ENCODE assay signal across 15 mouse cellular contexts in the genomic region with DNA sequence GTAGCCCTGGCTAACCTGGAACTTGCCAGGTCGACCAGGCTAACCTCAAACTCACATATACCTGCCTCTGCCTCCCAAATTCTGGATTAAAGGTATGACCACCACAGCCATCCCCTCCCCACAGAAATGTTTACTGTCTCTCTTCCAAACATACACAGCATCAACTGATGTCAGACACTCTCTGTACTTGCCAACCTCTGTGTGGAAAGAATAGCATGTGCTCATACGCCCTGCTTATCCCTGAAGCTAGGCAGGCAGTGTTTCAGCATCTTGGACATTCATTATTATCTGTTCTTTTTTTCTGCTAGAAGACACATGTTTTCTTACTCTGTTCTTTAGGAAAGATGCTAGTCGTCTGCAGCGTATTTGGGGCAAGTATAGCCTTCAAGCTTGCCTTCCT. TPM values are rescaled to one million over a fixed set of nuclear protein-coding genes. Genes with fewer than 3 reads are reported as not detected.
A peak's percentile ranks its signal among the peaks of the same experiment; 100 is the strongest.
DNase-seq lines count a peak whose midpoint lies in the region; ATAC-seq and TF ChIP-seq lines count a peak whose summit lies in the region.
"Had no signal": no experiment of that assay in that cellular context is flagged by ENCODE, and none has a peak within 500 bp of the region (broad histone marks: within the 10 kb centered on the region; RNA-seq: fewer than 3 reads in every experiment).

No protein-coding gene starts in this region.

- 91% methylated on average over 4 of the region's 4 CpGs for WGBS in kidney, embryonic 15.5 days
- 82% methylated on average over 4 of the region's 4 CpGs for whole genome bisulfite sequencing in kidney, embryonic 16.5 days
- 70% methylated on average over 4 of the region's 4 CpGs for WGBS in liver, postnatal 0 days (ENCODE audit: insufficient replicate concordance)

- no peak overlapping the region for H3K27ac ChIP-seq in kidney, embryonic 15.5 days
- H3K27ac ChIP-seq in kidney, embryonic 16.5 days (ENCODE audit: low read length): no peak overlapping the region
- H3K27ac ChIP-seq in testis, adult 2 months (ENCODE audit: control insufficient read depth, insufficient read depth, low read depth, low read length): peak overlapping the region; percentile 27
- peak overlapping the region; percentile 83 for H3K27ac ChIP-seq in liver, postnatal 0 days (ENCODE audit: low read depth)
- H3K27ac ChIP-seq: forebrain, embryonic 12.5 days; heart, embryonic 10.5 days; limb, embryonic 12.5 days had no signal

- DNase-seq in testis, postnatal 10 days (ENCODE audit: low spot score): no peak
- no peak for DNase-seq in liver, postnatal 0 days
- DNase-seq in gastrocnemius, adult 8-10 months (ENCODE audit: low spot score in 2 of 2): no peak
- DNase-seq in frontal cortex, adult 2 months (ENCODE audit: extremely low spot score in 1 of 2, low spot score in 1 of 2): no peak
- DNase-seq: cerebellum, postnatal 14 days; gastrocnemius, postnatal 25 days; heart, postnatal 10 days; kidney, adult 9 months; right cerebral cortex, adult 18-20 months had no signal

- H3K36me3 ChIP-seq in kidney, embryonic 15.5 days: no peaks in the 10 kb centered on the region
- H3K36me3 ChIP-seq in kidney, embryonic 16.5 days (ENCODE audit: insufficient read depth, low read length): no peaks in the 10 kb centered on the region
- no peaks in the 10 kb centered on the region for H3K36me3 ChIP-seq in testis, adult 2 months (ENCODE audit: control insufficient read depth, insufficient read depth, low read length)
- H3K36me3 ChIP-seq in liver, postnatal 0 days (replicated peaks; ENCODE audit: insufficient read depth, low read length): no peaks in the 10 kb centered on the region
- H3K36me3 ChIP-seq: forebrain, embryonic 12.5 days; heart, embryonic 10.5 days; limb, embryonic 12.5 days had no signal

- H3K4me2 ChIP-seq in kidney, embryonic 15.5 days: no peak overlapping the region
- no peak overlapping the region for H3K4me2 ChIP-seq in kidney, embryonic 16.5 days (replicated peaks; ENCODE audit: low read depth, low read length)
- peak overlapping the region; percentile 95 for H3K4me2 ChIP-seq in liver, postnatal 0 days (ENCODE audit: low read depth, low read length)
- H3K4me2 ChIP-seq: forebrain, embryonic 12.5 days; limb, embryonic 12.5 days had no signal

- no peak for TF ChIP-seq CTCF in testis, adult 2 months (IDR thresholded peaks at IDR 0.05; ENCODE audit: control insufficient read depth, insufficient read depth, insufficient replicate concordance, low read depth, low read length)
- no peak for TF ChIP-seq CTCF in liver, postnatal 0 days (IDR thresholded peaks at IDR 0.05; ENCODE audit: low read depth)

- peaks cover 50% of the 10 kb centered on the region for H3K4me1 ChIP-seq in kidney, embryonic 15.5 days
- peaks cover 27% of the 10 kb centered on the region for H3K4me1 ChIP-seq in kidney, embryonic 16.5 days (ENCODE audit: insufficient read depth, low read length)
- peaks cover 10% of the 10 kb centered on the region for H3K4me1 ChIP-seq in testis, adult 2 months (ENCODE audit: control insufficient read depth, insufficient read depth, low read length)
- H3K4me1 ChIP-seq in liver, postnatal 0 days (ENCODE audit: insufficient read depth): peaks cover 43% of the 10 kb centered on the region

- no peak overlapping the region for H3K4me3 ChIP-seq in kidney, embryonic 15.5 days (replicated peaks)
- H3K4me3 ChIP-seq in kidney, embryonic 16.5 days (ENCODE audit: low read length): no peak overlapping the region
- no peak overlapping the region for H3K4me3 ChIP-seq in testis, adult 2 months (ENCODE audit: control insufficient read depth, low read depth, low read length)
- no peak overlapping the region for H3K4me3 ChIP-seq in liver, postnatal 0 days (ENCODE audit: low read depth, low read length)
- H3K4me3 ChIP-seq: forebrain, embryonic 12.5 days; heart, embryonic 10.5 days; limb, embryonic 12.5 days had no signal

- no peak for ATAC-seq in kidney, embryonic 15.5 days (replicated peaks; ENCODE audit: low FRiP score)
- no peak for ATAC-seq in kidney, embryonic 16.5 days (ENCODE audit: low FRiP score, low TSS enrichment)
- ATAC-seq in liver, postnatal 0 days: peak; percentile 44

- no peak for TF ChIP-seq POLR2A in testis, adult 2 months (IDR thresholded peaks at IDR 0.05; ENCODE audit: control insufficient read depth, low read depth, low read length)

- H3K9ac ChIP-seq in kidney, embryonic 15.5 days: 0 out of 2 replicates have a peak overlapping the region, but pooled peaks have one; percentile 3
- no peak overlapping the region for H3K9ac ChIP-seq in kidney, embryonic 16.5 days (replicated peaks; ENCODE audit: low read length)
- no peak overlapping the region for H3K9ac ChIP-seq in liver, postnatal 0 days (replicated peaks)
- H3K9ac ChIP-seq: forebrain, embryonic 12.5 days; limb, embryonic 12.5 days had no signal

- H3K9me3 ChIP-seq in kidney, embryonic 15.5 days (replicated peaks): no peaks in the 10 kb centered on the region
- H3K9me3 ChIP-seq in kidney, embryonic 16.5 days (ENCODE audit: low read length): no peaks in the 10 kb centered on the region
- H3K9me3 ChIP-seq in liver, postnatal 0 days (ENCODE audit: low read length): no peaks in the 10 kb centered on the region
- H3K9me3 ChIP-seq: forebrain, embryonic 12.5 days; heart, embryonic 10.5 days; limb, embryonic 12.5 days had no signal

- TF ChIP-seq EP300 in liver, postnatal 0 days (IDR thresholded peaks at IDR 0.05; ENCODE audit: low read depth): no peak

- no peaks in the 10 kb centered on the region for H3K27me3 ChIP-seq in kidney, embryonic 15.5 days
- H3K27me3 ChIP-seq in kidney, embryonic 16.5 days (ENCODE audit: insufficient read depth, low read length): no peaks in the 10 kb centered on the region
- H3K27me3 ChIP-seq in testis, adult 2 months (ENCODE audit: control insufficient read depth, insufficient read depth, low read length): no peaks in the 10 kb centered on the region
- H3K27me3 ChIP-seq in liver, postnatal 0 days (ENCODE audit: insufficient read depth, low read length): no peaks in the 10 kb centered on the region
- H3K27me3 ChIP-seq: limb, embryonic 12.5 days had no signal

RNA-seq across cellular contexts. Expression of gene Hacd3, which starts 3.6 kb away (rescaled TPM):
- polyA plus RNA-seq in kidney, embryonic 15.5 days (2015; fragmentation: Nextera tagmentation; extraction: Ambion mirVana): 85.2 and 88.5 TPM in 2 replicates
- polyA plus RNA-seq in kidney, embryonic 16.5 days (2015; fragmentation: Nextera tagmentation; extraction: Ambion mirVana): 91.8 and 97.9 TPM in 2 replicates
- polyA plus RNA-seq in testis, adult 2 months (2012; rRNA removed): 19.2 and 22.3 TPM in 2 replicates
- polyA plus RNA-seq in liver, postnatal 0 days (2015; fragmentation: Nextera tagmentation; extraction: Ambion mirVana): 98.6 and 108 TPM in 2 replicates
- total RNA-seq in gastrocnemius, adult 8-10 months (2022): 10 to 100 TPM in 2 of 4 experiments, 1 to 10 TPM in 2; 6.3 to 11.2 (median 10.0) TPM
- 140 and 153 TPM in 2 replicates for polyA plus RNA-seq in frontal cortex, adult 2 months (2012; rRNA removed)

RNA-seq across cellular contexts. Expression of gene Dpp8, which starts 14.3 kb away (rescaled TPM):
- 35.2 and 37.3 TPM in 2 replicates for polyA plus RNA-seq in kidney, embryonic 15.5 days (2015; fragmentation: Nextera tagmentation; extraction: Ambion mirVana)
- 37.7 and 39.5 TPM in 2 replicates for polyA plus RNA-seq in kidney, embryonic 16.5 days (2015; fragmentation: Nextera tagmentation; extraction: Ambion mirVana)
- 82.6 and 92.9 TPM in 2 replicates for polyA plus RNA-seq in testis, adult 2 months (2012; rRNA removed)
- polyA plus RNA-seq in liver, postnatal 0 days (2015; fragmentation: Nextera tagmentation; extraction: Ambion mirVana): 9.2 and 10.6 TPM in 2 replicates
- 100 to 1,000 TPM in 3 of 4 experiments, 10 to 100 TPM in 1; 96.7 to 118 (median 110) TPM for total RNA-seq in gastrocnemius, adult 8-10 months (2022)
- polyA plus RNA-seq in frontal cortex, adult 2 months (2012; rRNA removed): 73.5 and 76.7 TPM in 2 replicates

RNA-seq across cellular contexts. Expression of gene Ints14, which starts 57.2 kb away (rescaled TPM):
- 57.7 and 59.7 TPM in 2 replicates for polyA plus RNA-seq in kidney, embryonic 15.5 days (2015; fragmentation: Nextera tagmentation; extraction: Ambion mirVana)
- polyA plus RNA-seq in kidney, embryonic 16.5 days (2015; fragmentation: Nextera tagmentation; extraction: Ambion mirVana): 59.8 and 66.8 TPM in 2 replicates
- polyA plus RNA-seq in testis, adult 2 months (2012; rRNA removed): 17.1 and 19.9 TPM in 2 replicates
- 10.5 and 11.1 TPM in 2 replicates for polyA plus RNA-seq in liver, postnatal 0 days (2015; fragmentation: Nextera tagmentation; extraction: Ambion mirVana)
- total RNA-seq in gastrocnemius, adult 8-10 months (2022): 10 to 100 TPM; 13.0 to 17.5 (median 16.1) TPM
- 19.2 and 20.4 TPM in 2 replicates for polyA plus RNA-seq in frontal cortex, adult 2 months (2012; rRNA removed)

Comparison
In these comparisons a context has a peak if more than half of its experiments do, and no peak if none do; other contexts are left out.
1. H3K27ac ChIP-seq: peak in testis, adult 2 months (single experiment) and liver, postnatal 0 days (single experiment); none in kidney, embryonic 15.5 days (single experiment) and kidney, embryonic 16.5 days (single experiment).